13 mouse cellular contexts compared by ENCODE assay signal in genomic region chr3:55644035-55644618, GRCm38 (mm10).
DNase-seq lines count a peak whose midpoint lies in the region; ATAC-seq and TF ChIP-seq lines count a peak whose summit lies in the region.
"Had no signal": no experiment of that assay in that cellular context is flagged by ENCODE, and none has a peak within 500 bp of the region (broad histone marks: within the 10 kb centered on the region; RNA-seq: fewer than 3 reads in every experiment).

No protein-coding gene starts in this region.

- WGBS in forebrain, embryonic 13.5 days = 56% methylated on average over 11 of the region's 11 CpGs
- WGBS in forebrain, postnatal 0 days = 42% methylated on average over 11 of the region's 11 CpGs
- 43% methylated on average over 11 of the region's 11 CpGs for WGBS in hindbrain, embryonic 12.5 days
- WGBS in midbrain, embryonic 16.5 days = 41% methylated on average over 11 of the region's 11 CpGs

- peaks cover 23% of the 10 kb centered on the region for H3K4me1 ChIP-seq in forebrain, embryonic 13.5 days
- no peaks in the 10 kb centered on the region for H3K4me1 ChIP-seq in forebrain, postnatal 0 days (ENCODE audit: insufficient read depth)
- peaks cover 14% of the 10 kb centered on the region for H3K4me1 ChIP-seq in hindbrain, embryonic 12.5 days
- H3K4me1 ChIP-seq in midbrain, embryonic 16.5 days (ENCODE audit: control insufficient read depth, insufficient read depth, low read length) = peaks cover 4% of the 10 kb centered on the region

- intact Hi-C loops in left cerebral cortex, postnatal 10 days (cut with DNase I) = no loop called here

- H3K9ac ChIP-seq in forebrain, embryonic 13.5 days = no peak overlapping the region
- H3K9ac ChIP-seq in forebrain, postnatal 0 days = no peak overlapping the region
- no peak overlapping the region for H3K9ac ChIP-seq in hindbrain, embryonic 12.5 days
- H3K9ac ChIP-seq in midbrain, embryonic 16.5 days (ENCODE audit: low read depth, low read length) = no peak overlapping the region; the same call in 1 of the 2 replicates
- H3K9ac ChIP-seq: limb, embryonic 12.5 days; lung, embryonic 15.5 days had no signal

- no peaks in the 10 kb centered on the region for H3K27me3 ChIP-seq in forebrain, embryonic 13.5 days
- no peaks in the 10 kb centered on the region for H3K27me3 ChIP-seq in forebrain, postnatal 0 days (ENCODE audit: insufficient read depth, low read length)
- no peaks in the 10 kb centered on the region for H3K27me3 ChIP-seq in hindbrain, embryonic 12.5 days
- H3K27me3 ChIP-seq in midbrain, embryonic 16.5 days (ENCODE audit: control insufficient read depth, insufficient read depth, low read depth, low read length) = no peaks in the 10 kb centered on the region
- H3K27me3 ChIP-seq: limb, embryonic 12.5 days; lung, embryonic 15.5 days had no signal

- H3K36me3 ChIP-seq in forebrain, embryonic 13.5 days (ENCODE audit: poor library complexity, severe bottlenecking) = peaks cover 43% of the 10 kb centered on the region
- H3K36me3 ChIP-seq in forebrain, postnatal 0 days (ENCODE audit: insufficient read depth) = peaks cover 63% of the 10 kb centered on the region
- peaks cover 16% of the 10 kb centered on the region; the same call in 1 of the 2 replicates for H3K36me3 ChIP-seq in hindbrain, embryonic 12.5 days
- peaks cover 18% of the 10 kb centered on the region for H3K36me3 ChIP-seq in midbrain, embryonic 16.5 days (ENCODE audit: control insufficient read depth, insufficient read depth, low read length)
- H3K36me3 ChIP-seq: lung, embryonic 15.5 days had no signal

- peak overlapping the region; percentile 16; the same call in 1 of the 2 replicates for H3K27ac ChIP-seq in forebrain, embryonic 13.5 days
- H3K27ac ChIP-seq in forebrain, postnatal 0 days (ENCODE audit: low read depth, low read length) = no peak overlapping the region
- peak overlapping the region; percentile 62 for H3K27ac ChIP-seq in hindbrain, embryonic 12.5 days
- peak overlapping the region; percentile 48 for H3K27ac ChIP-seq in midbrain, embryonic 16.5 days (ENCODE audit: low read length)
- H3K27ac ChIP-seq: lung, embryonic 15.5 days had no signal

- H3K4me3 ChIP-seq in forebrain, embryonic 13.5 days = no peak overlapping the region
- no peak overlapping the region for H3K4me3 ChIP-seq in forebrain, postnatal 0 days (ENCODE audit: low read depth, low read length)
- H3K4me3 ChIP-seq in hindbrain, embryonic 12.5 days = no peak overlapping the region
- no peak overlapping the region for H3K4me3 ChIP-seq in midbrain, embryonic 16.5 days (ENCODE audit: low read depth, low read length)
- H3K4me3 ChIP-seq: limb, embryonic 12.5 days; lung, embryonic 15.5 days had no signal

- TF ChIP-seq CTCF in forebrain, postnatal 0 days (IDR thresholded peaks at IDR 0.05; ENCODE audit: low read depth) = no peak

- peak; percentile 34; the same call in 1 of the 2 replicates for ATAC-seq in forebrain, embryonic 13.5 days
- no peak for ATAC-seq in forebrain, postnatal 0 days
- ATAC-seq in hindbrain, embryonic 12.5 days (ENCODE audit: low FRiP score) = peak; percentile 79
- peak; percentile 55; the same call in 1 of the 2 replicates for ATAC-seq in midbrain, embryonic 16.5 days

- H3K4me2 ChIP-seq in forebrain, embryonic 13.5 days = no peak overlapping the region
- H3K4me2 ChIP-seq in forebrain, postnatal 0 days (ENCODE audit: low read depth) = no peak overlapping the region
- no peak overlapping the region for H3K4me2 ChIP-seq in hindbrain, embryonic 12.5 days (replicated peaks)
- H3K4me2 ChIP-seq in midbrain, embryonic 16.5 days (ENCODE audit: low read length) = no peak overlapping the region
- H3K4me2 ChIP-seq: heart, embryonic 11.5 days; limb, embryonic 12.5 days; lung, embryonic 15.5 days had no signal

- no peaks in the 10 kb centered on the region for H3K9me3 ChIP-seq in forebrain, embryonic 13.5 days (replicated peaks)
- H3K9me3 ChIP-seq in forebrain, postnatal 0 days (ENCODE audit: low read length) = no peaks in the 10 kb centered on the region
- no peaks in the 10 kb centered on the region for H3K9me3 ChIP-seq in hindbrain, embryonic 12.5 days (replicated peaks)
- no peaks in the 10 kb centered on the region for H3K9me3 ChIP-seq in midbrain, embryonic 16.5 days (replicated peaks; ENCODE audit: control insufficient read depth, low read length, poor library complexity, severe bottlenecking)
- H3K9me3 ChIP-seq: limb, embryonic 12.5 days; lung, embryonic 15.5 days had no signal

- DNase-seq in forebrain, postnatal 0 days = no peak
- peak; percentile 54 for DNase-seq in cerebellum, adult 8-10 months
- no peak for DNase-seq in adrenal gland, postnatal 36 days
- DNase-seq in left cerebral cortex, postnatal 10 days (ENCODE audit: extremely low spot score in 1 of 2, low spot score in 2 of 2) = no peak
- no peak for DNase-seq in B cell, adult 2 months
- DNase-seq: adrenal gland, postnatal 25 days; kidney, postnatal 4 days had no signal
